Mouse (Mus musculus): ENCODE measurements around the gene Met. TPM values are rescaled to one million over a fixed set of nuclear protein-coding genes. Genes with fewer than 3 reads are reported as not detected.

Gene Met
- total RNA-seq, 1 experiment from 2014 or later: 1.5 TPM

DNA sequence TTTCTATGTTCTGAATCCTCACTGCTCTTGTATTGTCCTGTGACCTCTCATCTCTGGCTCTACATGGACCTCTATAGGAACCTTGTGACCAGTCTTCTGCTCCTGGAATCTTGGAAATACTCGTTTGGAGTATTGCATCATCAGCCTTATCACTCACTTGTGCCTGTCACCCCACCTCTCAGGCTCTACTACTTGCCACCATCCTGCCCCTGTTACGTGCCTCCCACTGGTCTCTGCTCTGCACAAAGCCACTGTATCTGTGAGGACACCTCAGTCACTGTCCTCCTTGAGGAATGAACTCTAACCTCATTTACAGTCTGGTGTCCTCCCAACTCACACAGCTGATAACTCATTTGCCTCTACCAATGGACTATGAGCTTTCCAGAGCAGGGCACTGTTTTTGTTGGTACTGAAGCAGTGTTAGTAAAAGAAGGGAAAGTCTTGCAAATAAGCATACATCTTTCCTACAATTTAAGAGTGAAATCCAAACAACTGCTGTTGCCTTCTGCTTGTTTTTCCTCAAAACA, 24.8 kb downstream of the Met start:
- no peak for ATAC-seq (ENCODE audit: extremely low read depth, insufficient number of reproducible peaks, low FRiP score, poor library complexity, severe bottlenecking)

- ATAC-seq (ENCODE audit: extremely low read depth, insufficient number of reproducible peaks, low FRiP score, poor library complexity, severe bottlenecking): no peak
These were observed 27.2 kb downstream of the Met start for GRCm38 (mm10) chr6:17490786-17491185.

DNA sequence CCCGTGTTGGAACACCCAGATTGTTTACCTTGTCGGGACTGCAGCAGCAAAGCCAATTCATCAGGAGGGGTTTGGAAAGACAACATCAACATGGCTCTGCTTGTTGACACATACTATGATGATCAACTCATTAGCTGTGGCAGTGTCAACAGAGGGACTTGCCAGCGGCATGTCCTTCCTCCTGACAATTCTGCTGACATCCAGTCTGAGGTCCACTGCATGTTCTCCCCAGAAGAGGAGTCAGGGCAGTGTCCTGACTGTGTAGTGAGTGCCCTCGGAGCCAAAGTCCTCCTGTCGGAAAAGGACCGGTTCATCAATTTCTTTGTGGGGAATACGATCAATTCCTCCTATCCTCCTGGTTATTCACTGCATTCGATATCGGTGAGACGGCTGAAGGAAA, 27.9 kb downstream of the Met start:
- ATAC-seq (ENCODE audit: extremely low read depth, insufficient number of reproducible peaks, low FRiP score, poor library complexity, severe bottlenecking): no peak

DNA sequence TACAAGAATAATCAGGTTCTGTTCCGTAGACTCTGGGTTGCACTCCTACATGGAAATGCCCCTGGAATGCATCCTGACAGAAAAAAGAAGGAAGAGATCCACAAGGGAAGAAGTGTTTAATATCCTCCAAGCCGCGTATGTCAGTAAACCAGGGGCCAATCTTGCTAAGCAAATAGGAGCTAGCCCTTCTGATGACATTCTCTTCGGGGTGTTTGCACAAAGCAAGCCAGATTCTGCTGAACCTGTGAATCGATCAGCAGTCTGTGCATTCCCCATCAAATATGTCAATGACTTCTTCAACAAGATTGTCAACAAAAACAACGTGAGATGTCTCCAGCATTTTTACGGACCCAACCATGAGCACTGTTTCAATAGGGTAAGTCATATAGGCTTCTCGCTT, 28.5 kb downstream of the Met start:
- no peak for ATAC-seq (ENCODE audit: extremely low read depth, insufficient number of reproducible peaks, low FRiP score, poor library complexity, severe bottlenecking)

DNA sequence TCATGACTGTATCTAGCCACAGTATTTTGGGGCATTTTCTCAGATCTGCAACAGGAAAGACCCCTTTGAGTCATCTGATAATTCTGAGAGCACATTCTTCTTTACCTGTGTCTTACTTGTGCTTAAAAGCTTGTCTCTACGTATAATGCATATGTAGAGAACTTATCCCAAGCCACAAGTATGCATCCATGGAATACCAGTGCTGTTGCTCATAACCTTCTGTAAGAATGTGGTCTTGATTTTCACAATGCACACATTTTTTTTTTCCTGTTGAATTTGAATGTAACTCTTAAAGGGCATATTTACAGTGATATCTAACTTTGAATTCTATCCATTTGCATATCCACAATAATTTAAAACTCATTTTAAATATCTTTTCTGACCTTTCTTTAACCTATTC, 31.8 kb downstream of the Met start:
- ATAC-seq (ENCODE audit: extremely low read depth, insufficient number of reproducible peaks, low FRiP score, poor library complexity, severe bottlenecking): no peak

DNA sequence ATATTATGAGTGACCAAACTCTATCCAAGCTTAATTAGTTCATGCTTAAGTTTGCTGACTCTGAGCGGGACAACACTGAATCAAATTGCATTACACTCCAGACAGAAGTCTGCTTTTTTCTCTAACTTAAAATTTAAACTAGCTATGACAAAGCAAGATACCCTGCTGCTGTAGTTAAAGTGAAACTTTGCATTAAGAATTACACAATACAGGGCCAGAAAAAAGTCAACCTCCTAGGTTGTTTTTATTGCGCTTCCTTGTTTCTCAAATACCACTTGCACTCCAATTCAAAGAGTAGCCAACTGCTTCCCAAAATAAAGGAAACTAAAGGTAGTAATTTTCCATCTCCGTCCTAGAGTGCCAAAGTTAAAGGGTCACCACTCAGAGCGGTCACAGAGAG, 33.8 kb downstream of the Met start:
- no peak for ATAC-seq (ENCODE audit: extremely low read depth, insufficient number of reproducible peaks, low FRiP score, poor library complexity, severe bottlenecking)

- ATAC-seq (ENCODE audit: extremely low read depth, insufficient number of reproducible peaks, low FRiP score, poor library complexity, severe bottlenecking): no peak
These were observed 35.2 kb downstream of the Met start for GRCm38 (mm10) chr6:17498801-17499200.

DNA sequence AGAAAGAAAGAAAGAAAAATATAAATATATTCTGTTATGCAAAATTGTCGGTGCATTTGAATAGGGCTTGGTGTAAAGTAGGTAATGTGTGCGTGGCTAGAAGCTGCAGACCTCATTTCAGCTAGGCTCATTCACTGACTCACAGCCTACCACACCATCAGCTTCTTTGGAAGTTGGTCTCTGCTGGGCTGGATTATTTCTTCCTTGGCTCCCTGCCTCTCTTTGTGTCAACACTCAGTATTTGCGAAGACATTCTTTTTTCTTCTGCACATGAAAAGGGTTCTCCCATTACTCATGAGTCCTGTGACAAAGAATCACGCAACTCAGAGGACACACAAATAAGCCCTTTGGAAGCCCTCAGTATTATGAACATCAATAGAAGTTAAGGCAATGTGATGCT, 37.8 kb downstream of the Met start:
- ATAC-seq (ENCODE audit: extremely low read depth, insufficient number of reproducible peaks, low FRiP score, poor library complexity, severe bottlenecking): no peak

DNA sequence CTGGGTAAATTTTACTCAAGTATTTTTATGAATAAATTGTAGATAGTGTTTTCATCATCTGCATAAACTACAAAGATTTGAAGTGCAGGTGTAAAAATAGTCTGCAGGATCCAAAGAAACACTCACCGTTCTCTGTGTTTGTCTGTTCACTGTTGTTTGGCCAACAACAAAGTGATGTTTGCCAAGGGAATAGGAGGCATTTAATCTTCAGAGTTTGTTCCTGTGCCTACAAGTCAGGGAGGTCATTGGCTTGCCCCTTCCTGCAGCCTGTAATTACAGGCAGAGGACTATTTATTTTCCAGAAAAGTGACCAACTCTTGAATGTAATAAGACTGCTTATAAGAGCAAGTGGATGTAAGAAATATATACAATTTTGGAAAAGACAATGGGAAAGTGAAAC, 38.7 kb downstream of the Met start:
- ATAC-seq (ENCODE audit: extremely low read depth, insufficient number of reproducible peaks, low FRiP score, poor library complexity, severe bottlenecking): no peak

DNA sequence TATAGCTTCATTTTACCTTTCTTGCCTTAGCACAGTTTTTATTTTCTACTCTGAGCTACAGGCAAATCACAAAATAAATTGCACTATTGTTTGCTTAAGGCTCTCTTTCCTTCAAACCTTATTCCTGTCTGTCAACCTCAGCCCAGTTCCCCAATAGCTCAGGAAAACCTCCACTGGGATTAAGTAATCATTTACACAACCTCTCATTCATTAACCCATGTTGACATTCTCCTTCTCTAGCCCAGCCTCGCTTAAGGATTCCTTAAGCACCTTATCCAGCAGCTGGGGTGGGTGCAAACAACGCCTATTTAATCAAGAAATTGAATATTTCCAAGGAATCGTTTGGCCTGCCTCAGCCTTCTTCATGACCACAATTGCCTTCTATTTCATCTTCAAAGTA, 40.1 kb downstream of the Met start:
- ATAC-seq (ENCODE audit: extremely low read depth, insufficient number of reproducible peaks, low FRiP score, poor library complexity, severe bottlenecking): no peak

- no peak for ATAC-seq (ENCODE audit: extremely low read depth, insufficient number of reproducible peaks, low FRiP score, poor library complexity, severe bottlenecking)
These were observed 41.9 kb downstream of the Met start for GRCm38 (mm10) chr6:17505530-17505929.

- no peak for ATAC-seq (ENCODE audit: extremely low read depth, insufficient number of reproducible peaks, low FRiP score, poor library complexity, severe bottlenecking)
These were observed 43.2 kb downstream of the Met start for GRCm38 (mm10) chr6:17506831-17507230.

DNA sequence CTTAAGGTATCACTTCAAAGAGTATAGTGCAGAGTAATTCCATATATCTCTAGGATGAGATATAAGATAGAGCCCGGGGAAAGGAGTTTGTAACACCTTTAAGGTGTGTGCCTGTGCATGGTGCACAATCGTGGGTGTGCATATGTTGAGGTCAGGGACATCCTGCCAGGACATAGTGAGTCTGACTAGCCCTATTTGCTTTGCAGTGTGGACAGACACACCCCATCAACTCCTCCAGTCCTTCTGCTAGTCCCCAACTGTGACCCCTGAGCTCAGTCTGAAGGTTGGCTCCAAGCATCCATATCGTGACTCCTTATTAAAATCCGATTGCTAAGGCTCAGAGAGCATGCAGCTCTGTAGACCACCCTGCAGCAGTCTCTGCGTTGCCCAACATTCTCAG, 44.6 kb downstream of the Met start:
- ATAC-seq (ENCODE audit: extremely low read depth, insufficient number of reproducible peaks, low FRiP score, poor library complexity, severe bottlenecking): no peak

DNA sequence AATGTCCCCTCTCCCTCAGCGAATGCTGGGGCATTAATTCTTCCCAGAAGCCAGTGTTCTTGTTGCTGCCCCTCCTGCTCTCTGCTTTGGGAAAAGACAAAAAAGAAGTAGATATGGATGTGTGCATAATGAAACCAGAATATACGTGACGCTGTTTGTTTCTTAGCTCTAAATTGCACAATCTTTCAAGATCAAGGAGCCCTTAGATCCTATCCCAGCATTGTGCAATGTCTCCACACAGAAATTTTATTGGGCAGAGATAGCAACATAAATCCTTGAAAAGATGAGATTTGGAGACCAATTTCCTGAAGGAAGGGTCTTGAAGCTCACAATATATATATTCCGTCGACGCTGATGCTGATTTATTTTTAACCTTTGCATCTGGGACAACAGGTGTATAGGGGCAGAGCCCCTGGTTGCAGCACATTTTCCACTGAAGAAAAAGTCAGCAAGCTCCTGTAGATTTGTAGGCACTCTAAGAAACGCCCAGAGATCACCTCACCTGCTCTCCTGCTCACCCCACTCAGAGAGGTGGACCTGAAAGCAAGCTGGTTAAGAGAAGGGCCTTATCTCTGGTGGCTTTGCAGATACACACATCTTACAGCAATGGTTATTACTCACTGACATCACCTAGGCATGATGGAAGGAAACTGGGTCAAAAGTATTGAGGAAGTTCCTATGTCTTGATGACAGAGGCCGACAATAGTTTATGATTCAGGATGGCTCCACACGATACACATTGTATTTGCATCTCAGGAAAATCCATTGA, 45.2 kb downstream of the Met start:
- no peak for ATAC-seq (ENCODE audit: extremely low read depth, insufficient number of reproducible peaks, low FRiP score, poor library complexity, severe bottlenecking)

DNA sequence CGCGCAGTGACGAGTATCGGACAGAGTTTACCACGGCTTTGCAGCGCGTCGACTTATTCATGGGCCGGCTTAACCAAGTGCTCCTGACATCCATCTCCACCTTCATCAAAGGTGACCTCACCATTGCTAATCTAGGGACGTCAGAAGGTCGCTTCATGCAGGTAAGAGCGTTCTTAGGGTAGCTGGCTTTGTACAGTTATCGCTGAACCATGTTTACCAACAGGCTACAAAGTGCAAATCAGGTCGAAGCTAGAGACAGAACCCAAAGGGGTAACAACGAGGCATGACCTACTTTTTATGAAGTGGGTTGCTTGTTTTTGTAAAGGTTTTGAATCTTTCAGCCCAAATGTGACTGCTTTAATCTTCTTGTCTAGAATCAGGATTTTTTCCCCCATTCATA, 49.8 kb downstream of the Met start:
- no peak for ATAC-seq (ENCODE audit: extremely low read depth, insufficient number of reproducible peaks, low FRiP score, poor library complexity, severe bottlenecking)

DNA sequence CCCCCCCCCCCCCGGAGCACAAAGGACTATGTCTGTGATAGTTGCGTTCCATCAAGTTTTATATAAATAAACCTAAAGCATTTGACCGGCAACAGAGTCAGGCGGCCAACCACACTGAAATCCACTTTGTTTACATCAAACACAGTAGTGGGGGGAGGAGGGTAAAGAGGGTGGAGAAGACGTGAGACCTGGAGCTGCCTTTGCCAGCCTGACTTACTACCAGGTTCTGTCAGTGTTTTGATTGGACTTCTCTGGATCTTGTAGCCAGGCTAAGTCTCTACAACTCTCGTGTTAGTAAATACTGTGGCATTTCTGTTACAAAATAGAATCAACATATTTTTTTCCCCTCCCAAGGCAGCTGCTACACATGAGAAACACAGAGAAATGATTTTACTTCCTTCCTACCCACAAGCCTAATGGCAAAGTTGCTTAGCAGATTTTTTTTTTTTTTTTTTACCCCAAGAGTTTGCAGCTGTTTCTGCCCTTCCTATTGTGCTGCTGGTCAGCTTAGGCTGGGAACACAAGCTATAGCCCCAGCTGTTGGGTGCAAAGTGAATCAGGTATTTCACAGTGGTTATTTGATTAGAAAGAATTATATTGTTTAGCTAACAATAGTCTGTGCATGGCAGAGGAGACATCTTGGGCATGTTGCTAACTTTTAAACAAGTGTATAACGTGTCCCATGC, 52.3 kb downstream of the Met start:
- ATAC-seq (ENCODE audit: extremely low read depth, insufficient number of reproducible peaks, low FRiP score, poor library complexity, severe bottlenecking): no peak

GRCm38 (mm10) chr6:17521901-17522717, 58.5 kb downstream of the Met start:
- no peak for ATAC-seq (ENCODE audit: extremely low read depth, insufficient number of reproducible peaks, low FRiP score, poor library complexity, severe bottlenecking)

- no peak for ATAC-seq (ENCODE audit: extremely low read depth, insufficient number of reproducible peaks, low FRiP score, poor library complexity, severe bottlenecking)
These were observed 59.3 kb downstream of the Met start for GRCm38 (mm10) chr6:17522917-17523316.

DNA sequence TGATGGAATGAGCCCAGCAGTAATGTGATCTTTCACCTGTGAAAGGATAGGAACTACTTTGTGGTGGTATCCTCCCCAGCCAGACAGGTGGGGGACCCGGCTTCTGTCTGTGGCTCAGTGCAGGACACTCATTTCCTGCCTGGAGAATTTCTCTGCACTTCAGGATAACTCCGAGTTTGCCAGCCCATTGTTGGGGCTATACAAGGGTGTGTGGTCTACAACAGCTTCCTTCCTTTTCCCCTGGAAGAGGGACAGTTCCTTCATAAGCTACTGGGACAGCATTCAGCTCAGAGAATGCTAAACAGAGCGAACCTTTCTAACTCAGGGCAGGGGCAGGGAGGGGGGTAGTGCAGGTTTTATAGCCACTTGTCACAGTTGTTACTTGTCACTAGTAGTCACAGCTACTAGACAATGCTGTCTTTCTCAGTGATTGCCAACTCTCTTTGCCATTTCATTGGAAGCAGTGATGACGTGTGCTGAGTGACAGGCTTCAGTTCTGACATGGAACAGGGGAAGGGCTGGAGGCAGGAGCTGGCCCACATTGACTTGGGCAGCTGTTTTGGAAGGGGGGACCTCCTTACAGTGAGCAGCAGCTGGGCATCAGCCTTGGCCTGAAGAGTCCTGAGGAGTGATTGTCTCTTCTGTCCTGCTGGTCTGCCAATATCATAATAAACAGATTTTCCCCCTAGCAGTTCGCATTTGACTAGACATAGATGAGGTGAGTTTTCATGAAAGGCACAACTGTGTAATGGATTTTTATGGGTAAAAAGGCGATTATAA, 66.1 kb downstream of the Met start:
- ATAC-seq (ENCODE audit: extremely low read depth, insufficient number of reproducible peaks, low FRiP score, poor library complexity, severe bottlenecking): no peak

All from neutrophil, adult 5-6 weeks (primary cell).